Mouse (Mus musculus) forebrain, embryonic 14.5 days (tissue): ENCODE data around the gene Fam186a. TPM values are rescaled to one million over a fixed set of nuclear protein-coding genes. Genes with fewer than 3 reads are reported as not detected.
"Not testable (repeated sequence)": the region's sequence is repeated elsewhere in the genome, so short reads cannot be mapped to it uniquely, and the experiment has no call there.

ENCODE experiments used
- ATAC-seq: fragments of 200-750 bp; cut with Nextera tagmentation; 2 replicates; pipeline ENCODE4 v1.8.0; 2017; ENCODE audit warnings: mild to moderate bottlenecking, moderate library complexity
- DNase-seq: peaks from one replicate; pipeline ENCODE4 v3.0.0-alpha.2; 2015; ENCODE audit warnings: low spot score
- H3K27ac ChIP-seq: fragments of 300-500 bp; sonication (generic); 2 replicates; pipeline ENCODE4 v1.5.1; 2014; ENCODE audit warnings: low read depth, mild to moderate bottlenecking, control low read depth, low read length, moderate library complexity
- H3K27me3 ChIP-seq: fragments of 300-500 bp; sonication (generic); replicated peaks from 2 replicates; pipeline ENCODE4 v1.6.1; 2014; ENCODE audit warnings: low read length, control low read depth, mixed read lengths; ENCODE audit not compliant: control insufficient read depth, insufficient read depth
- H3K36me3 ChIP-seq: fragments of 300-500 bp; sonication (generic); 2 replicates; pipeline ENCODE4 v1.6.1; 2014; ENCODE audit warnings: low read length, control low read depth; ENCODE audit not compliant: control insufficient read depth, insufficient read depth
- H3K4me1 ChIP-seq: fragments of 300-500 bp; sonication (generic); 2 replicates; pipeline ENCODE4 v1.6.1; 2014; ENCODE audit warnings: antibody characterized with exemption, low read length, control low read depth; ENCODE audit not compliant: control insufficient read depth, insufficient read depth
- H3K4me2 ChIP-seq: fragments of 300-500 bp; sonication (generic); 2 replicates; pipeline ENCODE4 v1.6.1; 2014; ENCODE audit warnings: mild to moderate bottlenecking, control low read depth, low read length
- H3K4me3 ChIP-seq: fragments of 300-500 bp; sonication (generic); 2 replicates; pipeline ENCODE4 v1.5.1; 2014; ENCODE audit warnings: low read depth, low read length, control low read depth
- H3K9ac ChIP-seq: fragments of 300-500 bp; sonication (generic); 2 replicates; pipeline ENCODE4 v1.6.1; 2014; ENCODE audit warnings: mild to moderate bottlenecking, low read length, control low read depth, moderate library complexity
- H3K9me3 ChIP-seq: fragments of 300-500 bp; sonication (generic); replicated peaks from 2 replicates; pipeline ENCODE4 v1.6.1; 2016; ENCODE audit warnings: low read length, control low read depth, mixed read lengths; ENCODE audit not compliant: control insufficient read depth
- WGBS: fragments of 180-500 bp; shearing (Covaris S2); extraction: QIAGEN DNeasy Blood & Tissue Kit; methylation state at CpG from one replicate; pipeline ENCODE4 v1.1.7; 2014; 5-methylcytosine and 5-hydroxymethylcytosine counted together
- polyA plus RNA-seq: library from polyadenylated mRNA; unstranded; fragments of >200 nt; fragmentation: Nextera tagmentation; extraction: Ambion mirVana; gene quantifications from 2 replicates; pipeline ENCODE4 v1.2.1, GENCODE M21; 2014

Gene Fam186a
- polyA plus RNA-seq, 1 experiment from 2014 or later = not detected

DNA sequence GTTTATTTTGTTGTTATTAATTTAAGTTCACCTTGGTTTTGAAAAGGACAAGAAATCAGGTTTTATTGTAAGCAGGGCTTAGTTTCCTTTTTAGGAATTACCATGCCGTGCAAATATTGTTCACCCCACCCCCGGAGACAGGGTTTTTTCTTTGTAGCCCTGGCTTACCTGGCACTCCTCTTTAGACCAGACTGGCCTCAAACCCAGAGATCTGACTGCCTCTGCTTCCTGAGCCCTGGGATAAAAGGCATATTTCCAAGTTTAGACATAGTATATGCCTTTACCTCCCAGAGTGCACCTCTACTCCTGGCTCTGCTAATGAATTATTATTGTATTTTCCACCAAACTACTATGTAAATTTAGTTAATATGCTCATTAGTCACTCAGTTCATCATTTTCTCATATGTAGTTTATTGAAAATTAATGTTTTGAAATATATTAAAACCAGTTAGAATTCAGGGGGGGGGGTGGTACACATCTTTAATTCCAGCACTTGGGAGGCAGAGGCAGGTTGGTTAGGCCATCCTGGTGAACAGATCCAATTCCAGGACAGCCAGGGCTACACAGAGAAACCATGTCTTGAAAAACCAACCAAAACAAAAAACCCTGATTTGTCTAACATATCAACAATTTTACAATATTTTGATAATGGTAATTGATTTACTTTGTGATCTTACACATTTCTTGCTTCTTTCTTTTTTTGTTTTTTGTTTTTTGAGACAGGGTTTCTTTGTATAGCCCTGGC lies 7.8 kb upstream of the Fam186a start:
- Histone ChIP-seq H3K27ac (no peak overlapping the region), H3K9me3 (no peaks in the 10 kb centered on the region), H3K4me3 (no peak overlapping the region), H3K4me1 (peaks cover 4% of the 10 kb centered on the region), H3K4me2 (peak overlapping the region; percentile 88), H3K27me3 (no peaks in the 10 kb centered on the region), H3K9ac (no peak overlapping the region), H3K36me3 (no peaks in the 10 kb centered on the region)
- WGBS = 69% methylated on average over 2 of the region's 2 CpGs
- DNase-seq = no peak
- no peak for ATAC-seq

DNA sequence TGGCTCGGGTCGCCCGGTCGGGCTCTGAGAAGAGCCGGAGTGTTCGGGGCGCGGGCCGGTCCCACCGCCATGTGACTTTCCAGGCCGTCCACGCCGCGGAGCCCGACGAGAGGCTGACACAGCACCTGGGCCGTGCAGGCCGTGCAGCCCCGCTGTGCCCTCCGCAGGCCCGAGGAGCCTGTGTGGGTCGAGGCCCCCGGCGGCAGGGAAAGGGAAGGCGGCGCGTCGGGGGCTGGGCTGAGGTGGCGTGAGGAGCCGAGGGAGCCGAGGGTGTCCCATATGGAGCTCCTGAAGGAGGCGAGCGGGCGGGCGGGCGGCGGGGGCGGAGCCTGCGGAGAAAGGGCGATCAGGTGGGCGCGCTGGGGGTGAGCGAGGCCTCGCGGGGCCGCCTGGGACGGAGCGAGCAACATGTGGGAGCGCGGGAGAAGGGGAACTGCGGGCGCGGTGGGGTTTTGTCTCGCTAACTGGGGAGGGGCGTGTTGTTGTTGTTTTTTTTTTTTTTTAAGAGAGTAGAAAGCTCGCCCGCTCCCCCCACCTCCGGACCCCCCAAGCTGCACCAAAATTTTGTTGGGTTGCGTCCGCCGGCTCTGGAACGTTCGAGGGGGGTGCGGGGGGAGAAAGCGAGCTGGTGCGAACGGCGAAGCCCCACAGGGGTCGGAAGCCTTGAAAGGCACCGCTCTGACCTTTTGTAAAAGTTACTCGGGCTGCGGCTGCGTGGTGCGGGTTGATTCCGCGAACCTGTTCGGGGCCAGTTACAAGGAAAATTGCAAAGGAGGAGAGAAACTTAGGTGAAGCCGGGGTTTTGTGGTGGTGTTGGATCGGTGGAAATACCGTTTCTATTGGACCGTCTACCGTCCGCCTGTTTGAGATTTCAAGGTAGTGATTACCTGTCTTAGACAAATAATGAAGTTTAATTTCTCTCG lies 6.4 kb upstream of the Fam186a start:
- Histone ChIP-seq H3K9ac (peak overlapping the region; percentile 86), H3K4me1 (peaks cover 4% of the 10 kb centered on the region), H3K9me3 (no peaks in the 10 kb centered on the region), H3K4me2 (peak overlapping the region; percentile 88), H3K4me3 (peak overlapping the region; percentile 89), H3K27ac (peak overlapping the region; percentile 93), H3K36me3 (no peaks in the 10 kb centered on the region), H3K27me3 (no peaks in the 10 kb centered on the region)
- under 1% methylated on average over 82 of the region's 84 CpGs for WGBS
- DNase-seq = peak; percentile 67
- ATAC-seq = peak; percentile 83

DNA sequence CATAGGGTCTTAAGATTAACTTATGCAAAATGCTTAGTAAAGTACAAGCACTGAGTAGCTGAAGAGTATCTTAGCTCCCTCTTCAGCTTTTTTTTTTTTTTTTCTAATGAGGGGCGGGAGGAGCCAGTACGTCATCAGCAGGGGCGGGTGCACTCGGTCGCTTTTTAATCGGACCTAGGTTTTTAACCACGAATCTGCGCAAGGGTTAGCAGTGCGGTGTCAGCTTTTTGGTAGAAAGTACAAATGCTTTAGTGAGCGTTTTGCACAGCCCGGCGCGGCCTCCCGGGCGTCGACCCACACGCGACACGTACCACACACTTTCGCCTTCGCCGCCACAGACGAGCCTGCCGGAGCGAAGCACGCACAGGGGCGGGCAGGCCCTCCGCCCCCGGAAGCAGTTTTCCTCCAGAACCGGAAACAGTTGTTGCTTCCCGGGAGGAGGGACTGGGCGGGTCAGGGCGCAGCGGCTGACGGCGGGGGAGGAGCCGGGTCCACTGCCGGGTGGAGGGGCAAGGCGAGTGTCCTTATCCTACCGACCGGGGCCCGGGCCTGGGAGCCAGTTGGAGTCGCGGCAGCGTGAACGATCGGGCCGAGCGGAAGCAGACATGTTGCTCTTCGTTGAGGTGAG lies 5.6 kb upstream of the Fam186a start:
- H3K36me3 ChIP-seq = no peaks in the 10 kb centered on the region
- H3K9ac ChIP-seq = peak overlapping the region; percentile 86
- WGBS = under 1% methylated on average over 50 of the region's 50 CpGs
- peaks cover 4% of the 10 kb centered on the region for H3K4me1 ChIP-seq
- no peaks in the 10 kb centered on the region for H3K27me3 ChIP-seq
- peak overlapping the region; percentile 88 for H3K4me2 ChIP-seq
- no peaks in the 10 kb centered on the region for H3K9me3 ChIP-seq
- peak overlapping the region; percentile 93 for H3K27ac ChIP-seq
- peak overlapping the region; percentile 89 for H3K4me3 ChIP-seq
- DNase-seq (peak; percentile 97), ATAC-seq (peak; percentile 98)

DNA sequence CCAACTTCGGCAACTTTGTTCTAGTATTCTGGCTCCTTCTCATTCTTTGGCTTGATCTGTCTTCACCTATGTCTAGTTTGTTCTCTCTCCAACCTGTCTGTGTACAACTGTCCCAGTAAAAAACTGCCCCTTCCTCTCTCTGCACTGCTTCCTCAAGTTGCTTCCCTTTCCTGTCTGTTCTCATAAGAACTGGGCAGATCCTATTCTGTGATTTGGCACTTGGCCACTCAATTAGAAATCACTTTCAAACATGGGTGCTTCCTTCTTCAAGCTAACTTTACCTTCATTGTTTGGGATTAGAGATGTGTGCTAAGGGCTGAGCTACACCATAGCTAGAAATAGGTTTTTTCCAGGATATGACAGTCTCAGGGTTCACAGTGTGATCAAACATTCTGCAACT lies 3.7 kb upstream of the Fam186a start:
- ATAC-seq = no peak

DNA sequence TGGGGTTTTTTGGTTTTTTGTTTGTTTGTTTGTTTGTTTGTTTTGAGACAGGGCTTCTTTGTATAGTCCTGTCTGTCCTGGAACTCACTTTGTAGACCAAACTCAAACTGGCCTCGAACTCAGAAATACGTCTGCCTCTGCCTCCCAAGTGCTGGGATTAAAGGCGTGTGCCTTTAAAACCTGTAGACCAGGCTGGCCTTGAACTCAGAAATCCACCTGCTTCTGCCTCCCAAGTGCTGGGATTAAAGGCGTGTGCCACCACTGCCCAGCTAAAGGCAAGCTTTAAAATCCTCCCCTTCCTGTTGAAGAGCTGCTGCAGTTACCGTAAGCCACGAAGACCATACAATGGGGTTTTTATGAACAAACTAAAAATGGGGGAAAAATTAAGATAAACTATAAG lies 2.9 kb upstream of the Fam186a start, which contains the start of gene Larp4:
TSS of gene Larp4 (plus strand) at position 301 of the 400 bp plus-strand sequence.
- not testable (repeated sequence) for DNase-seq, H3K9ac ChIP-seq

More for the DNA sequence above, 3.7 kb upstream of the Fam186a start:
- Histone ChIP-seq H3K9ac (no peak overlapping the region), H3K27ac (no peak overlapping the region), H3K4me2 (no peak overlapping the region), H3K4me1 (peaks cover 4% of the 10 kb centered on the region), H3K4me3 (no peak overlapping the region), H3K36me3 (no peaks in the 10 kb centered on the region), H3K9me3 (no peaks in the 10 kb centered on the region), H3K27me3 (no peaks in the 10 kb centered on the region)
- DNase-seq = no peak
- WGBS = 84% methylated on average over 1 of the region's 1 CpGs

DNA sequence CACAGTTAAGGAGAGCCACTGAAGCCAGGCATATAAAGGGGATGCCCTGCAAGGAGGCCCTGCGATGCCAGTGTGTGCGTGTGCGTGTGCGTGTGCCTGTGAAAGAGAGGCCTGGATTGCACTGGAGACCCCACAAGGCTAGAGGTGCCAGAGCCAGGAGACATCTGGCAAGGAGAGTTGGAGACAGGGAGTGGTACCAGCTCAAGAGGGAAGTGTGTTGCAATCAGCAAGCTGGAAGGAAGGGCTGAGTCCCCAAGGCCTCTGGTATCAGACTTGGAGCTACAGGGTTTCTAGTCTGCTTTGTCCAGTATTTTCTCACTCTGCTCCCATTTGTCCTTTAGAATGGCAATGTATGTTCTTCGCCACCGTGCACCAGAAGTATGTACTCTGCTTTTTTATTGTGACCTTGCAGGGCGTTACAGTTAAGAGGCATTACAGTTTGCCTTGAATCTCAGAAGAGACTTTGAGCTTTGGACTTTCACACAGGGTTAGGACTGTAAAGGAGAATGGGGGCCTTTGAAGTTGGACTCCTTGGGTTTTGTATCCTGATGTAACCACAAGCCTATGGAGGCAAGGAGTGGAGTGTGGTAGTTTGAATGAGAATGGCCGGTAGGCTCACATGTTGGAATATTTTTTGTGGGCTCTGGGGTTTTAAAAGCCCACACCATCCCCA lies 1.6 kb downstream of the Fam186a start:
- DNase-seq (no peak), ATAC-seq (no peak)
- Histone ChIP-seq H3K9me3 (no peaks in the 10 kb centered on the region), H3K4me1 (no peaks in the 10 kb centered on the region), H3K4me3 (no peak overlapping the region), H3K27me3 (no peaks in the 10 kb centered on the region), H3K9ac (no peak overlapping the region), H3K4me2 (no peak overlapping the region), H3K36me3 (no peaks in the 10 kb centered on the region), H3K27ac (no peak overlapping the region)
- 92% methylated on average over 8 of the region's 8 CpGs for WGBS

More for the DNA sequence above, 2.9 kb upstream of the Fam186a start, which contains the start of gene Larp4:
- H3K9me3 ChIP-seq, H3K4me1 ChIP-seq, H3K27ac ChIP-seq, H3K4me2 ChIP-seq, ATAC-seq, H3K27me3 ChIP-seq, H3K4me3 ChIP-seq, H3K36me3 ChIP-seq: not testable (repeated sequence)
- WGBS = 81% methylated on average over 6 of the region's 6 CpGs

DNA sequence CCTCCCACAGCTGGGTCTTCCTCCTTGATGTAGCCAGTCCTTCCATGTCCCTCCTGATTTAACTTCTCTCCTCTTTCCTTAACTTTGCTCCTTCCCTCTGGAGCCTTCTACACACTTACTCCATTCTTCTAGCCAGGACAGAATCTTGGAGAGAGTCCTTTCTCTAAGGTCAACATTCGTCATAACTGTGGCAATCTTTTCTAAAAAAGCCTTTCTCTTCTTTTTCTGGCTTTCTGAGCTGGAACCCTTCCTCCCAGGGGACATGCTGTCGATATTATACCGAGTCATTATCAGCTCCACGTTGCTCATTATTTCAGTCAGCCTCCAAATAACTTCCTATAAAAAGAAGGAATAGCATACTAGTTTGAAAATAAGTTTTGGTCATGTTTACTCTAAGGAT lies 11.5 kb downstream of the Fam186a start:
- no peaks in the 10 kb centered on the region for H3K36me3 ChIP-seq
- no peak overlapping the region for H3K27ac ChIP-seq
- H3K4me3 ChIP-seq = no peak overlapping the region
- no peak for DNase-seq
- 86% methylated on average over 4 of the region's 4 CpGs for WGBS
- H3K9me3 ChIP-seq = no peaks in the 10 kb centered on the region
- no peaks in the 10 kb centered on the region for H3K4me1 ChIP-seq
- ATAC-seq = no peak
- no peak overlapping the region for H3K4me2 ChIP-seq
- no peaks in the 10 kb centered on the region for H3K27me3 ChIP-seq
- H3K9ac ChIP-seq = no peak overlapping the region

DNA sequence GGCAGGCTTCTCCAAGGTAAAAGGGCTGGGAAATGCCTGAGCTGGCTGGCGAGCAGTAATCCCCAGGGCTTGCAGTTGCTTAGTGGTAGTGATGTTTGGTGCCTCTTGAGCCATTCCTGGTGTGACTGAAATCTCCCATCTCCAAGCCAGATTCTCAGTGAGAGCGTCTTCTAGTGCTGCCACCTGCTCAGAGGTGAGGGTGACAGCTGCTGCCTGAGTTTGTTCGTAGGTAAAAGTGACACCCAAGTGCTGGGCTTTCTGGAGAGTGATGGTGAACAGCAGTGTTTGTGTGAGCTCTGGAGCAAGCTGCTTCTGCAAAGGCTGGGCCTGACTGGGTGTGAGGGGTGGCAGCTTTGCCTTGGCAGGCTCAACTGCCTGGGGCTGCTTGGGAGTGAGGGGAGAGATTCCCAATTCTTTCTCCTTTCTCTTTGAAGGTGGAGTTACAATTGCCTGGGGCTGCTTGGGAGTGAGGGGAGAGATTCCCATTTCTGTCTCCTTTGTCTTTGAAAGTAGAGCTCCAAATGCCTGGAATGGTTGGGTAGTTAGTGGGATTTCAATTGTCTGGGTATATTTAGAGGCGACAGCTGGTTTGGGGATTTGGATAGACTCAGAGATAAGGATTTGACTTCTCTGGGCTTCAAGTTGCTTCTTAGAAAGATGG lies 25.8 kb downstream of the Fam186a start:
- H3K4me2 ChIP-seq = no peak overlapping the region
- H3K36me3 ChIP-seq = no peaks in the 10 kb centered on the region
- 62% methylated on average over 4 of the region's 4 CpGs for WGBS
- no peak overlapping the region for H3K27ac ChIP-seq
- DNase-seq (peak; percentile 3), ATAC-seq (no peak)
- H3K27me3 ChIP-seq = no peaks in the 10 kb centered on the region
- H3K9ac ChIP-seq = no peak overlapping the region
- H3K4me1 ChIP-seq = no peaks in the 10 kb centered on the region
- H3K4me3 ChIP-seq = no peak overlapping the region
- H3K9me3 ChIP-seq = no peaks in the 10 kb centered on the region
